Mouse (Mus musculus) thymus, postnatal 0 days (tissue): Measurements from ENCODE around the gene M1ap. TPM values are rescaled to one million over a fixed set of nuclear protein-coding genes. Genes with fewer than 3 reads are reported as not detected.
A peak's percentile ranks its signal among the peaks of the same experiment; 100 is the strongest.

Experiments
- DNase-seq: peaks from one replicate; pipeline ENCODE4 v3.0.0-alpha.2; 2015; ENCODE audit warnings: low spot score
- polyA plus RNA-seq: library from polyadenylated mRNA; unstranded; fragments of >200 nt; fragmentation: Nextera tagmentation; extraction: Ambion mirVana; gene quantifications from 2 replicates; pipeline ENCODE4 v1.2.1, GENCODE M21; 2015

Gene M1ap
- polyA plus RNA-seq, 1 experiment from 2014 or later = 1.5 TPM

DNA sequence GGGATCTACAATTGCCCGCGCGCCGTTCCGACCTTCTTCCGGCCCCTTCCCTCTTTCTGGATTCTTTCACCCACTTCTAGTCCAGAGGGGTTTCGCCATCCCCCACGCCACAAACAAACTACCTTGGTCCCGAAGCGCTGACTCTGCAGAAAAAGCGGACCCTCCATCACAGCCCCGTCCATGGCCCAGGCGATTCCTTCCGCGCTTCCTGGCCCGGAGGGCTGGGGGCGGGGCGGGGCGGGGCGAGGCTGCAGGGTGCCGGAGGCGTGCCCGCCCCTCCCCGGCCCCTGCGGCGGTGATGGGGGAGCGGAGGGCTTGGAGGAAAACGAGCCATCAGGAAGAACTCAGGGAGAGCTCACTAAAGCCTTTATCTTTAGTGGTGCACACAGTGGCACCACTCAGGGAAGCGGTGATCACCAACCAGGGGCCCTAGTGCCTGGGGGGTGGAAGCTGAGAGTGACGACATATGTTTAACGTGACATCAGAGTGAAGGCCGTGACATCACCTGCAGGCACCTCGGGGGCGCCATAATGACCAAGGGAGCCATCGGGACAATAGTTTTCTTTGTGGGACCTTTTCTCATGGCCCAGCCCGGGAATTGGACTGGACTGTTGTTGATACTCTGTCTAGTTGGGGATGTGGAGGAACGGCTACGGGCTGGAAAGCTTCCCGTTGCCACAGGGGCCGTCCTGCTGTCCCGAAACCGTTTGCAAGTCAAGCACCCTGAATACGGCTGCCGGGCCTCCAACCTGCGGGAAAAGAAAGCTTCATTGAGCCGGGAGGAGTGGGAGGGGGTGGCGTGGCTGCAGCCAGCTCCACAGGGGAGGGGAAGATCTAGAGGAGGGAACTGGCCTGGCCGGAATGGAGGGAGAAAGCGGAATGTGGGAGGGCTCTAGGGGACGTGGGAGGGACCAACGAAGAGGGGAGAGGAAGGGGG lies 86.8 kb downstream of the M1ap start, which contains the start of the genes Dok1 and Loxl3:
TSS of gene Dok1 (minus strand) at position 223 of the 937 bp plus-strand sequence.
TSS of gene Loxl3 (plus strand) at position 925 of the 937 bp plus-strand sequence.
- peak; percentile 76 for DNase-seq

DNA sequence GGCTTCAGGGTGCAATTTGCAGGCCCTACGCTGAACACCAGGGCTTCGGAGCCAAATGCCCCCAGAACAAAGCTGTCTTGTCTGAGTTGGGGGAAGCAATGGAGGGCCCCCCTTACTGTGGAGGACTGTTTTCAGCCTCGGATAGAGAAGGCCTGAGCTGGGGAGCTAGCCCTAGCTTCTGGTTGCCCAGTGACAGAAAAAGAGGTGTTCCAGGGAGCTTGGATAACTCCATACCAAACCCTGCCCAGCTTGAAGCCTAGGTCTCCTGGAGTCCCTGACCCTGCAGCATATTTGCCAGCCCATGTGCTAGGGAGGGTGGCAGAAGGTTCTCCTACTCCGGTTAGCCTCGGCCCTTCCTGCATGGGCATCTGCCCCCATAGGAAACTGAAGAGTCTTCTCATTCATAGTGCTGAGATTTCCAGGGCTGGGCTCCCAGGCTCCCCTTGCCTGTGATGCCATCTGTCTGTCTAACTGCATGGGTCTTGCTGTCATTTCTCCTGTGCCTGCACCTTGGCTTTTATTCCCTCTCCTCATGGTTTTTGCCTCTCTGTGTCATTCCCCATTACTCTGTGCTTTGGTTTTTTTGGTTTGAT lies 87.9 kb downstream of the M1ap start:
- no peak for DNase-seq

- DNase-seq = no peak
Observed at GRCm38 (mm10) chr6:83037188-83037587, 90.5 kb downstream of the M1ap start.

DNA sequence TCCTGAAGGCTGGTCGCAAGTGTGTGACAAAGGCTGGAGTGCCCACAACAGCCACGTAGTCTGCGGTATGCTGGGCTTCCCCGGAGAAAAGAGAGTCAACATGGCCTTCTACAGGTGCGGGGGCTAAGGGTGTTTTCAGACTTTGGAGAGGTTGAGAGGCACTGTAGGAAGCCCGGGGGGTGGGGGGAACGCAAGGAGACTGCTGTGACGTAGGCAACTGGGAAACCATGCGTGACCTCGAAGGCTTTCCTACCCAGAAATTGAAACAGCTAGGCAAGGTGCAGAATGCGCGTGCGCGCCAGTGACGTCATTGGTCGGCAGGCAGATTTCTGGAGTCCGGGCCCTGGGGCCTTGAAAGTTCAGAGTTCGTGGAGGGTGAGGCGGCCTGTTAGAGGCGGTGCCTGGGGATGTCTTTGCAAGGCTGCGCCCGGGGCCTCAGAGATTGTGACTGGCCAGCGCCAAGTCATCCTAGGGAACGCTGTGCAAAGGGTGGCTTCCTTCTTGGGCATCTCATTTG lies 91.9 kb downstream of the M1ap start:
- peak; percentile 91 for DNase-seq

- no peak for DNase-seq
Observed at GRCm38 (mm10) chr6:83040601-83041000, 93.9 kb downstream of the M1ap start.

DNA sequence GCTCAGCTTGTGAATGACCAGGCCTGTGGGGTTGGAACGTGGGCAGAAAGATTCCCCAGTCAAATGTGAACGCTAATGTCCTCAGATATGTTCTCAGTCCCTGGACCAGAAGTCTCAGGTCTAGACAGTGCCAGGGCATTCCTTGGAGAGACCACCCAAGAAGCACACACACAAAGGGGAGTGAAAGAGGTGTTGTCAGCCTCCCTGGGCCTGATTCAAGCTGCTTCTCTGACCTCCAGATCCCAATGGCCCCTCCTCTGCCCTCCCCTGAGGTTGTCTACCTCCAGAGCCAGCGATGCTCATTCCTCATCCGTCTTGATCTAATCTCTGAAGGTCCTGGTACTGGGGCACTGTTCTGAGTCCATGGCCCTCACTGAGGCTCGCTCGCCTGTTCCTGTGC lies 96.9 kb downstream of the M1ap start:
- no peak for DNase-seq

DNA sequence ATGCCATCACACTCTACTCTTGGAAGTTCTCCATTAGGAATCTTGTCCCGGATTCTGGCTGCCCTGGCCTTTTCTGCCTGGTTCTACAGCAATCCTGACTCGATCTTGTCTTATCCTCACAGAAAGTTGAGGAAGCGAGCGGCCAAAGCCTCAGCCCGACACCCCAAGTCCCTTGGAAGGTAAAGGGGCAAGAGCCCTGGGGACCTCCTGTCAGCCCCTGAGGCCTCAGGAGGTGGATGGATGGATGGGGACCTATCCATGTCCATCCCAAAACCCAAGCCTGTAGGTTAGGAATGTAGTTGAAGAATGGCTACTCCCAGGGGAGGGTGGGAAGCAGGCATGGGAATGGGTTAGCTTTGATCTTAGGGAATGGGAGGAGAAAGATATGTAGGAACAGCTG lies 97.3 kb downstream of the M1ap start:
- no peak for DNase-seq

DNA sequence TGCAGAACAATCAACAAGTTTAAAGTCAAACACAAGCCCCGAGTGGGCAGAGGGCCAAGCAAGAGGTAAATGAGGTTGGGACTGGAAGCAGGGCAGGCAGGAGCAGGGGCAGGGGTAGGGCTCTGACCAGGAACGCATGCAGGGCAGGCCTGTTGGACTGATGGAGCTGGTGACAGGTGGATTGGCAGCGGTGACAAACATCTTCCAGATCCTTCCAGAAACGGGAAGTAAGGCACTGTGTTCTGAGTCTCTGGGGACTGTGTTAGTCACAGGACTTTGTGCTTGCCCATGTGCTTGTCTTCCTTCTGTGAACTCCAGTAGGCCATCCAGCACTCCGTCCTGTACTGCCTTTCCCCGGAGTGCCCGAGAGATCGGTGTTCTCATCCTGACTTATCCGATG lies 98.0 kb downstream of the M1ap start:
- no peak for DNase-seq

DNA sequence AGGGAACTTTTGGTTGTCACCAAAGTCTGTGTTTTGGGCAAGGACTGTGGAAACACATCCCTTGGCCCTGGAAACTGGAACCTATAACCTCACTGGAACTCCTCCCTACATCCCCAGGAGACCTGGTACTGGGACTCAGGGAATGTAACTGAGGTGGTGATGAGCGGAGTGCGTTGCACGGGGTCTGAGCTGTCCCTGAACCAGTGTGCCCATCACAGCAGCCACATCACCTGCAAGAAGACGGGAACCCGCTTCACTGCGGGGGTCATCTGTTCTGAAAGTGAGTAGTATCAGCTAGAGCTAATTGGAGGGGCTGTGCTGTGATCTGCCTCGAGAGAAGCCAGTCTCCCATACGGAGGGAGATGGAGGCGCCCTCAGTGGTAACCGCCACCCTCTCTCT lies 102.7 kb downstream of the M1ap start:
- DNase-seq = no peak

DNA sequence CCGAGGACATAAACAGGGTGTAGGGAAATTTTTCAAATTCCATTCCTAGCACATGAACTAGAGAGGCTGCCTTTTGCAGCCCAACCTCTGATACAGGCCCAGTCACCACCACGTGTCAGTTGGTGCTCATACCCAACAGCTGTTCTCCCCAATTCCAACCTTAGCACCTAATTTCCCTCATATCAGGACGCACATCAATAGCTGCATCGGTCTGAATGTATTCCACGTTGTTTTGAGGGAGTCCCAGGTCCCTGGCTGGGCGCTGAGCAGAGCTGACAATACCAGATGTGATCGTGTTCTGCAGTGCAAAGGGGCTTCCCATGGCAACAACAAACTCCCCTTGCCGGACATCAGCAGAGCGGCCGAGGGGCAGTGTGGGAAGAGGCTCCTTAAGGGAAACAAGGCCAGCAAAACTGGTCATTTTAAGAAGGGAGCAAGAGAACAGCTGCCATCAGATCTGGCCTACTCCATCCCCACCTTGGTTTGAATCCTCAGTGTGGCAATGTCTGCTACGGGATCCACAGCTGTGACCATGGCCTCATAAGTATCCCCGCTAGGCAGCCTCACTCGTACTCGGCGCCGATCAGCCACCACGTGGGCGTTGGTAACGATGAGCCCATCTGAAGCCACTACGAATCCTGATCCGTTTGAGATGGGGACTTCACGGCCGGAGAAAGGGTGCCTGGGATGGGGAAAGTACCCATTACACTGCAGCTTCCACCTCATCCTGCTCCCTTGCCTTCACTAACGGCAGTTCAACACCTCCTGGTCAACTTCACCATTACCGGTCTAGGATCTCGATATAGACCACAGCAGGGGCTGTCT lies 106.6 kb downstream of the M1ap start:
- peak; percentile 31 for DNase-seq

- DNase-seq = peak; percentile 99
Observed at GRCm38 (mm10) chr6:83054074-83054851, 107.6 kb downstream of the M1ap start, which contains the start of gene Aup1. Gene Aup1 (plus strand): TSS chr6:83054521.

DNA sequence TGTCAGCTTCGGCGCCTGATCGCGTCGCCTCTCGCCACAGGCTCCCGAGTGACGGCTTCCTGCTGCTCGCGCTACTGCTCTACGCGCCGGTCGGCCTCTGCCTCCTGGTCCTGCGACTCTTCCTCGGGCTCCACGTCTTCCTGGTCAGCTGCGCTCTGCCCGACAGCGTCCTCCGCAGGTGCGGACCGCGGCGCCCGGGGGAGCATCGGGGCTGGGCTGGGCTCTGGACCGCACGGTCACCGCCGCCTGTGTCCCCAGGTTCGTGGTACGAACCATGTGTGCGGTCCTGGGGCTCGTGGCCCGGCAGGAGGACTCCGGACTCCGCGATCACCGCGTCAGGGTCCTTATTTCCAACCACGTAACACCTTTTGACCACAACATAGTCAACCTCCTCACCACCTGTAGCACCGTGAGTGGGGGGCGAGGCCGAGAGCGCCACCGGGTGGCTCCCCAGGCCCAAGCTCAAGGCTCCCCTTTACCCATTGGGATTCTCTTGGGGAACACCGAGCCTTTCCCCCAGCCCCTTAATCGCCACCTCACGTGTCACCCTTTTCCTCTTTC lies 108.2 kb downstream of the M1ap start, which contains the start of gene Htra2:
TSS of gene Htra2 (minus strand) at position 403 of the 561 bp plus-strand sequence.
- peak; percentile 46 for DNase-seq

- no peak for DNase-seq
Observed at GRCm38 (mm10) chr6:83057790-83058189, 111.1 kb downstream of the M1ap start, which contains the start of gene Dqx1. Gene Dqx1 (plus strand): TSS chr6:83057844.

DNA sequence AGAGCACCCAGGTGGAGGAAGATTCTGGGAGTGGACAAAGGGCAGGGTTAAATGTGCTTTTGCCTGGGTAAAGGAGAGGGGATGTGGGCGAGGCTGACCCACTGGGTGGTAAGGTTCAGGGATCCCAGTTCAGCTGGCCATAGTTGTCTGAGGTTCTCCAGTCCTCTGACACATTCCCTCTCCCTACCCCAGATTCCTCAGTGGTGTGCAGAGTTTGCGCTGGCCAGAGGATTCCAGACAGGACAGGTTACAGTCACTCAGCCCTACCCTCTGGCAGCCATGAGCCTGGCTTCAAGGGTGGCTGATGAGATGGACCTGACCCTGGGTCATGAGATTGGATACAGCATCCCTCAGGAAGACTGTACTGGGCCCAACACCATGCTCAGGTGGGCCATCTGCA lies 112.0 kb downstream of the M1ap start:
- no peak for DNase-seq

DNA sequence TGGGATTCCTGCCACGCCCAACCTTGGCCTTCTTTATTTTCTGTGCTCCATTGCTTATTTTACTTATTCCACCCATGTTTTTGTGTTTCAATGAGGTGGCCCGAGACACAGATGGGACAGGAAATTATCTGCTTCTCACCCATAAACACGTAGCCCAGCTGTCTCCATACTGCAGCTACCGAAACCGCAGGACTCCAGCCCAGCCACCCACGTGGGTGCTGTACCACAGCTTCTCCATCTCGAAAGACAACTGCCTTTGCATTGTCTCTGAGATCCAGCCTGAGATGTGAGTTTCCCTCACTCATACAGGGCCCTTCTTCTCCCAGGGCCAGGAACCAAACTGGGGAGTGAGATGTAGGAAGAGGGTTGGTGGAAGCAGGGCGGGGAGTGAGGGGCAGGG lies 119.3 kb downstream of the M1ap start:
- DNase-seq = peak; percentile 36

DNA sequence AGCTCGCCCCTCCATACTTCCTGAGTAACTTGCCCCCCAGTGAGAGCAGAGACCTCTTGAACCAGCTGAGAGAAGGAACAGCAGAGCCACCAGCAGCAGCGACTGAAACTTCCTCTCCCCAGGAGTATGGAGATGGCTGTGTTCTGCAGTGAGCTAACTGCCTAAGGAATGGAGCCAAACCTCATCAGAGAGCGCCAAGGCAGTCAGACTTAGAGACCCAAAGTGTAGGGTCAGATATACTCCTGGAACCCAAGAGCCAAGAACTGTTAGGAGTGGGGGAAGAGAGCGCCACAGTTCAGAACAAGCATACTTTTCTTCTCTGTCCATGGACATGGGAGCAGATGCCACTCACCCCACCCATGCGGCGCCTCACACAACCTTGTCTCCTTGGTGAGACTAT lies 119.7 kb downstream of the M1ap start:
- DNase-seq = no peak

- no peak for DNase-seq
Observed at GRCm38 (mm10) chr6:83068221-83068620, 121.5 kb downstream of the M1ap start.

DNA sequence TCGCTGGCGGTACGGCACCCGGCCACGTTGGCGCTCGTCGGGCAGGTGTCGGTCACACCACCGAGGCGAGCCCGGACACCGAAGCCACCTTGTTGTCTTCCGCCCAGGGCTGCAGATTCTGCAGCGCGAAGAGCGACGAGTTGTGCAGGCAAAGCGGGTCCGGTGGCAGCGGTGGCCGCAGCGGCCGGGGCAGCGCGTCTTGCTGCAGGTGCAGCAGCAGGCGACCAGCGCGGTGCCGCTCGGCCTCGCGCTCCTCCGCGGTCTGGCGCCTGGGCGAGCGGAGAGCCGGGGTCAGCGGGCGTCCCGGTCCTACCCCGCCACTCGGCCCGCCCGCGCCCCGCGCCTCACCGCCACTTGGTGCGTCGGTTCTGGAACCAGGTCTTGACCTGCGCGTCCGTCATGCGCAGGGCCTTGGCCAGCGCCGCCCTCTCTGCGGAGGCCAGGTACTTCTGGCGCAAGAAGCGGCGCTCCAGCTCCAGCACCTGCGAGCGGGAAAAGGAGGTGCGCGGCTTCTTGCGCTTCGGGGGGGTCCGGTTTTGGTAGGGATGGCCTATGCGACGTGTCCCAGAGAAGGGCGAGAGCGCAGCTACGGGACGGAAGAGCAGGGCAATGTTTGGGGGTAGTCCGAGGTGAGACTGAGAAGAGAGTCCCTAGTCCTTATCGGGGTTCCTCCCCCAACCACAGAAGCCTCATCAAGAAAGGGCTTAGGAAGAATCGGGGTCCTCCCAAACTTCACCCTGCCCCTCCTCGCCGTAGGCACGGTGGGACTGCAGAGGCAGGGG lies 122.2 kb downstream of the M1ap start:
- no peak for DNase-seq
